Mouse (Mus musculus) layer of hippocampus, postnatal 10 days (tissue): Measurements from ENCODE around the gene Iqcn. TPM values are rescaled to one million over a fixed set of nuclear protein-coding genes. Genes with fewer than 3 reads are reported as not detected.

Source experiments
- DNase-seq, 2 experiments: peaks; one replicate each; pipeline ENCODE4 v3.0.0; 2021; ENCODE audit warnings: low spot score in 2 of 2
- total RNA-seq, 2 experiments: library from RNA; stranded (reverse); gene quantifications; 2 replicates each; pipeline ENCODE4 v1.2.3; 2021

Iqcn gene
- total RNA-seq, 2 experiments from 2014 or later, result 0.07 TPM; not detected in 1

- no peak for DNase-seq
Observed at GRCm38 (mm10) chr8:70725792-70726447, 22.7 kb downstream of the Iqcn start.

GRCm38 (mm10) chr8:70726721-70727120 is 23.5 kb downstream of the Iqcn start:
- DNase-seq, result no peak

DNA sequence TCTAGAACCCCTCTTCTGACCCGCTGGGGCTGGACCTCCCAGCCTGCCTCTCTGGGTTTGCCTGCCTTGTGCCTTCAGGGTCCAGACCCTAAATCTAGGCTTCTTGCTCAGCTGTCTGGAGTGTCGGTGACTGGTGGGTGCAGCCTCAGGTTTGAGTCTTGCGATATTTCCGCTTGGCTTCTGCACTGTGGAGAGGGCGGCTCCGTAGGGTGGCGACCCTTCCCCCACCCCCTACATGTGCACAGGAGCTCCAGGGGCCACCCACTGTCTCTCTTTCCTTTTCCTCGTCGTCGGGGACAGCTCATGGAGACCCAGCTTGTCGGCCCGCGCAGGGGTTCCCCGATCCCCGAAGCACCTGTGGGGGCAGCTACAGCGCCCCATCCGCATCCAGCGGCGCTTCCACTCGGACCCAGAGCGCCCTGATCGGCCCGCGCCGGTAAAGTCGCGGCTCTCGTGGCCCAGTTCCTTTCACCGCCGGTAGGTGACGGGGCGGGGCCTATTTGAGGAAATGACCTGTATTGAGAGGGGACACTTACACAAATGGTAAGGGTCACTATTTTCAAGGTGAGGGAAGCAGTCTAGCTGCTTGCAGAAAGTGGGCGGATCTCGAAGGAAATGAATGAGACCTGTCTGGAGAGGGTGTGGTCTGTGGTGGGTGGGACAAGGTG is 26.7 kb downstream of the Iqcn start:
- no peak for DNase-seq

GRCm38 (mm10) chr8:70730956-70731355 is 27.7 kb downstream of the Iqcn start:
- DNase-seq, result no peak

DNA sequence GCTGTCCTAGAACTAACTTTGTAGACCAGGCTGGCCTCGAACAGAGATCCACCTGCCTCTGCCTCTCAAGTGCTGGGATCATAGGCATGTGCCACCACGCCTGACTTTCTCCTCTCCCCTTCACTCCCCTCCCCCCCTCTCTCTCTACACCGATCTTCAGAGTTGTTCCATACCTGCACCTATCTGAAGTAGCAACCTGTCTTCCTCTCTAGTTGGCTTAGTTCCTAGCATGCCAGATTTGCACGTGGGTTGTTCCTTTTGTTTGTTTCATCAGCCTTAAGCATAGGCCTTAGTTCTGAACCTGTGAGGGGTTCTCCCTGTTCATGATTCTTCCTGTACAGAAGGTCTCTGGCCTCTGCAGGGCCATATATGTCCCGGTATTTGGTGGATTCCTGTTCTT is 34.4 kb downstream of the Iqcn start:
- DNase-seq, result no peak

- no peak for DNase-seq
Observed at GRCm38 (mm10) chr8:70738211-70738610, 35.0 kb downstream of the Iqcn start.

DNA sequence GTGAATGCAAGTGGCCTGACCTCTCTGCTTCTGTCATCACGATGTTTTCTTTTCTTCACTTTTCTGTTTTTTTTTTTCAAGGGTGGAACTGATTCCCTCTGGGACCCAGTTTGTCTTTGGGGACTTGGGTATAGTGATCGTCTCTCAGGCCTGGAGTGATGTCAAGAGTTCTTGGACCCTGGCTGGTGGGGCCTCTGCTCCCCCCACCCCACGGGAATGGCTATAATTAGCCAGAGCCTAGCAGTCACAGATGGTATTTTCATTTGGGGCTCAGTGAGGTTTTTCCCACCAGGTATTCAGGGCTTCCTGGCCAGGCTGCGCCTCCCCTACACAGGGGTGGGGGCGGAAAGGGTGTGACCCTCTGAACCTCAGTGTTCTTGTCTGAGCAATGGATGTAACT is 38.4 kb downstream of the Iqcn start:
- DNase-seq, result no peak

- DNase-seq, result peak in 1 of 2 experiments; percentile 2
Observed at GRCm38 (mm10) chr8:70742176-70742575, 38.9 kb downstream of the Iqcn start.

DNA sequence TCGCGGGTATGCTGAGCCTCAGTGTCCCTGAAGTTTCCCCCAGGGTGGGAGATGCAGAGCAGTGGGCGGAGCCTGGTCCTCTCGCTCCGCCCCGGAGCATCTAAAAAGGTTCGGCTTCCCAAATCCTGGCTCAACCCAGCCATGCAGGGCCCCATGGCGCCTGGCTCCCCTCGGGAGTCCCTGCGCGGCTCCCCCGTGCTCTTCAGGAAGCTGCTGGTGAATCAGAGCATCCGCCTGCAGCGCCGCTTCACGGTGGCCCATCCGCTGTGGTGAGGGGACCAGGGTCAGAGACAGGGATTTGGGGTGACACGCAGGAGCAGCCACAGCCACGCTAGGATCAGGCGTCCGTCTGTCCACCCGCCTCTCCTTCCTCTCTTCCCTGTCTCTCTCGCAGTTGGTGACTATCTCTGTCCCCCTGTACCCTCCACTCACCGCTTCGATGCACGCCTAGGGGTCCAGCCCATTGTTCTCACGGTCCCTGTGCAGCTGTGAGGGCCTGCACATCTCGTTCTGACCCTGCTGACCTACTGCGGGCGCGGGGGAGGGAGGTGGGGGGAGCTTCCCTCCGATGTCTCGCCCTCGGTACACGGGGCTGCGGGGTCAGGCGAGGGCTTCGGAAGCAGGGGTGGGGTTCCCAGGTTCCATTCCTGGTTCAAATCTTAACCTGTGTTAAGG is 39.9 kb downstream of the Iqcn start:
- DNase-seq, result peak in 1 of 2 experiments; percentile 9

DNA sequence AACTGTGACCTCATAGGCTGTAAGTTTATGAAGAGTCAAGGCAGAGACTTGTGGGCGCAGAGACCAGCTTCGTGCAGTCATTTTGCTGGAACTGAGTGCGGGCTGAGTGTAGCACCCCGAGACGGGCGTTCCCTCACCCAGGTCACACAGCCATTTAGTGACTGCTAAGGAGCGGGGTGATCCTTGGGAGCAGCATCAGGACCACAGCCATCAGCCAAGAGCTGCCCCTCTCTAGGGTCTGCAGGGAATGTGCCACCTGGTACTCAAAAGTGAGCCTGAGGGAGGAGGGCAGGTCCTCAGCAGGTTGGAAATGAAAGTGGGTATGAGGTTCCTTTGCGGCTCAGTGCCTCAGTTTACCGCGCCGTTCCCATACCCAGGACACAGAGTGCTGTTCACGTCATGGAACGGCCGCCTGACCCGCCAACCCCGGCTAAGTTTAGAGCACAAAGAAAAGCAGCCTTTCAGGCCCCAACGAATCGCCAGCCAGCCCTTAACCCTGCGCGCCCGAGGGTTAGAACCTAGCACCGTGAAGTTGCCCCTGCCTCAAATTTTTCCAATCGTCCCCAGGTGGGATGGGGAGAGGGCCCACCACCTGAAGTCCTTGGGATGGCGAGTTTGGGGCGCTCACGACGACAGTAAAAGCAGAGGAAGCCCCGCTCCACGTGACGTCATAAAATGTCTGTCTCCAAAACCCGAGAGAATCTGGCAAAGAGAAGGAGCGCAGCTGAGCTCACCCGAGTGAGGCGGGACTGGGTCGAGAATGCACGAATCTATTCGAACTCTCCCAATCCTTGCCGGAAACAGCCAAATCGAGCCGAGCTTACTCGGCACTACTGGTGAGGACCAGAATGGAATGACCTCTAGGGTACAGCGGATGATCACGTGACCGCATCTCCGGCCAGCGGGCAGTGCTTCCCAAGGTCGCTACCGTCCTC is 40.7 kb downstream of the Iqcn start:
- DNase-seq, result peak; percentile 50 to 55

DNA sequence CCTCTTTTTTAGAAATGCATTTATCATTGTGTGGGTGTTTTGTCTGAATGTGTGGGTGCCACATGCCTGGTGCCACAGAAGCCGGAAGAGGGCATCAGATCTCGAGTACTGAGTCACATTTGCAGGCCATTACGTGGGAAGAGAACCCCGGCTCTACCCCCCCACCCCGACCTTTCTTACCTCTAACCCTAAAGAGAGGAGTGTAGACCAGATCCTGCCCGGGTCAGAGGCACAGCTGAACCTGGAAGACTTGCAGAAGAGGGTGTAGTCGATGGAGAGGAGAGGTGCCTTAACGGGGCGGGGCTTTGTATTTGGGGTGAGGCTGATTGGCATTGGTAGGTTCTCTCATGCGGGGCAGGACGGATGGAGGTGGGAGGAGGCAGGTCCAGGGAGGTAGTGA is 41.5 kb downstream of the Iqcn start:
- peak in 1 of 2 experiments; percentile 4 for DNase-seq

GRCm38 (mm10) chr8:70745691-70746220 is 42.5 kb downstream of the Iqcn start:
- peak in 1 of 2 experiments; percentile 2 for DNase-seq

GRCm38 (mm10) chr8:70746676-70747075 is 43.4 kb downstream of the Iqcn start:
- peak in 1 of 2 experiments; percentile 3 for DNase-seq

DNA sequence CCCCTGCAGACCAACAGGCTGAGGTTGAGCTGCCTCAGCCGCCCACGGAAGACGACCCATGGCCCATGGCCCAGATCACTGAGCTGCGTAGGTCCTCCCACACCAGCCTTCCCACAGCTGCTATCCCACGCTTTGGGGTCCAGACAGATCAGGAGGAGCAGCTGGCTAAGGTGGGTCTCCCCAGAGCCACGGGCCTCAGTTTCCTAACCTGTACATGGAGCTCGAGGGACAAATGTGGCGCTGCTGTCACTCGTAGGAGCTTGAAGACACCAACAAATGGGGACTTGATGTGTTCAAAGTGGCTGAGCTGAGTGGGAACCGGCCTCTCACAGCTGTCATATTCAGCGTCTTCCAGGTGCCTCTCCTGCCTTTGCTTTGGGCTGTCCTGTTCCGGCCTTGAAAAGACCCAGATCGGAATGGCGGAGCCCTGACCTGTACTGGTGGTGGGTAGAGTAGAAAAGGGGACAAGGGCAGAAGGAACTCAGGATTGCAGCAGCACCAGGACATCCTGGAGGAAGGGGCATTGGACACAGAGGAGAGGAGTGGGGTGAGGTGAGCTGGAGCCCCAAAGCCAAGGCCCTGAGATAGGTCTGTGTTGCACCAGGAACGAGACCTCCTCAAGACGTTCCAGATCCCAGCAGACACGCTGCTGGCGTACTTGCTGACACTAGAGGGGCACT is 44.1 kb downstream of the Iqcn start:
- peak in 1 of 2 experiments; percentile 2 for DNase-seq

DNA sequence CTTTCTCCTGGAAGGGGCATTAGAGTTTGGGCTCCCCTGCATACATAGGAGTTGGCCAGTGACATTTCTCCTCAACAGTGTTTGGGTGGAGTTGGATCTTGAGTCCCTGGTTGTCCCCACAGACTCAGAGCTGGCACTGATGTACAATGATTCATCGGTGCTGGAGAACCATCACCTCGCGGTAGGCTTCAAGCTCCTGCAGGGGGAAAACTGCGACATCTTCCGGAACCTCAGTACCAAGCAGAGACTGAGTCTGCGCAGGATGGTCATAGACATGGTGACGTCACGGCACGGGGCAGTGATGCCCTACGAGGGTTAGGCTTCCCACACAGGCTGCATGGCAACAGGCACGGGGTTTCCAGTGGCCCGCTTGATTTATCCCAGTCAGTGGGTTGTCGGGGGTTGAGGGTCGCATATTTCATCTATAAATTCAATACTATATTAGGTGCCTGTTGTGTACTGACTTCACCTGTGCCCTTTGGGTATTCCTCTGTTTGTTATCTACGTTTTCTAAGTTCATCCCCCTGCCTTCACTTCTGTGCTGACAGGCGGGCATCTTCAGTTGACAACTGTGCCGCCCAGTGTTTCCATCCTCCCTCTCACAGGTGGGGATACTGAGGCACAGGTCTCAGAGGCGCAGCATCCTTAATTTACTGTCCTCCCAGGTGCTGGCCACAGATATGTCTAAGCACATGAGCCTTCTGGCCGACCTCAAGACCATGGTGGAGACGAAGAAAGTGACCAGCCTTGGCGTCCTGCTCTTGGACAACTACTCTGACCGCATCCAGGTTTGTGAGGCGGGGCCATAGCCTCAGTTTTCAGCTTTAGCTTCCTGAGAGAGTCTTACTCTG is 45.2 kb downstream of the Iqcn start:
- DNase-seq, result no peak

GRCm38 (mm10) chr8:70749097-70749674 is 45.9 kb downstream of the Iqcn start:
- peak in 1 of 2 experiments; percentile 2 for DNase-seq

DNA sequence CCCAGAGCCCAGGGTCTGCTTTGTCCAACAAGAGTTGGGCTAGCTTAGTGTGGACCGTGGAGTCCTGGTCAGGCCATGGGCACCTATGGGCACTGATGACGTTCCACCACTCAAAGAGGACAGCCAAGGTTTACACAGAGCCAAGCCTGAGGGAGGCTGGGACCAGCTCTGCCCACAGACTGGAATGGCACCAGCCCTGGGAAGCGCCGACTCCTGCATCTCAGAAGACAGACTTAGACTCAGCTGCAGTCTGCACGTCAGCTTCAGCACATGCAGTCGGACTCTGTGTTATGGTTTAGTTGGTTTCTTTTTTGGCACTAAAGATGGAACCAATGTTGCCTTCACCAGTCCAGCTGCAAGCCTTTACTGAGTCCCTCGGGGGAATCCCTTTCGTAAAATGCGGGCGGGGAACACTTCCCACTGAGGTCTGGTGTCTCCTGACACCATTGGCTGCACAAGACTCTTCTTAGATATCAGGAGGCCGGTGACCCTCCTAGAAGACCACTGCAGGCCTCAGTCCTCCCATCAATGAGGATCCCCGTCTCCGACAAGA is 46.9 kb downstream of the Iqcn start:
- peak; percentile 12 to 15 for DNase-seq

DNA sequence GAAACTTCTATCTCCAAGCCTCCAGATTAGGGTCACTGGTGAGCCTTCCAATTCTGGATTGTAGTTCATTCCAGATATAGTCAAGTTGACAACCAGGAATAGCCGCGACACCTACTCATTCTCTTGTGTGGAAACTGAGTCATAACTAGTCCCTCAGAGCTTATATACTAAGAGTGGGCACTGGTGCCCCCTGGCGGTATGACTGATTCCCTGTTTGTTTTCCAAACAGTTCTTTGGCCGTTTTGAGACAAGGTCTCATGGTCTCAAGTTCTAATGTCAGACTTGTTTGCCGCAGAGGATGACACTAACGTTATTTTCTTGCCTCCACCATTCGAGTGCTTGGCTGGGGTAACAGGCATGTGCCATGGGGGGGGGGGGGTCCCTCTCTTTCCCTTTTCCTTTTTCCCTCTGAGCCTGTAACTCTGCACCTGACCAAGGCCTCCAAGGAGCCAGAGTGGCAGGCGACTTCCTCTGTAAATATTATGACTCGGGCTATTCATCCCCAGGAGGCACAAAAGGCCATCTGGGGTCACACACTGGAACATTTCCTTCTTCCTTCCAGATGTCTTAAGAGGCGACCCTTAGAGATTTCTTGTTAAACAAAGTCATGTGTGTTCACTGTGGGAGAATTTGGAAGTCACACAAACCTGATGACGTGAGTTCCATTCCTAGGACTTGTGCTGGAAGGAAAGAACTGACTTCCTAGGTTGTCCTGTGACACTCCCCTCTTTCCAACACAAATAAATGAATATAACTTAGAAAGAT is 48.9 kb downstream of the Iqcn start:
- peak; percentile 80 to 83 for DNase-seq
